Mouse (Mus musculus) T-cell, adult 2 months (primary cell): ENCODE data around the gene Tbc1d1.

Source experiments
- DNase-seq: peaks from one replicate; pipeline ENCODE4 v3.0.0; 2022; ENCODE audit warnings: low spot score

The Tbc1d1 gene

GRCm38 (mm10) chr5:64160705-64161391, 4.7 kb downstream of the Tbc1d1 start:
- DNase-seq: peak; percentile 85

- no peak for DNase-seq
These were observed 5.8 kb downstream of the Tbc1d1 start for GRCm38 (mm10) chr5:64161917-64162316.

GRCm38 (mm10) chr5:64162582-64162981, 6.5 kb downstream of the Tbc1d1 start:
- DNase-seq: no peak

- no peak for DNase-seq
These were observed 8.3 kb downstream of the Tbc1d1 start for GRCm38 (mm10) chr5:64164414-64164813.

GRCm38 (mm10) chr5:64165826-64166225, 9.7 kb downstream of the Tbc1d1 start:
- DNase-seq: no peak

- DNase-seq: no peak
These were observed 13.0 kb downstream of the Tbc1d1 start for GRCm38 (mm10) chr5:64168990-64169540.

- DNase-seq: no peak
These were observed 16.8 kb downstream of the Tbc1d1 start for GRCm38 (mm10) chr5:64172884-64173283.

- no peak for DNase-seq
These were observed 17.2 kb downstream of the Tbc1d1 start for GRCm38 (mm10) chr5:64173302-64173701.

- DNase-seq: no peak
These were observed 18.4 kb downstream of the Tbc1d1 start for GRCm38 (mm10) chr5:64174429-64174935.

- DNase-seq: no peak
These were observed 24.4 kb downstream of the Tbc1d1 start for GRCm38 (mm10) chr5:64180548-64180947.

- no peak for DNase-seq
These were observed 27.6 kb downstream of the Tbc1d1 start for GRCm38 (mm10) chr5:64183712-64184111.

GRCm38 (mm10) chr5:64185257-64185656, 29.2 kb downstream of the Tbc1d1 start:
- no peak for DNase-seq

GRCm38 (mm10) chr5:64186566-64186965, 30.5 kb downstream of the Tbc1d1 start:
- no peak for DNase-seq

GRCm38 (mm10) chr5:64188083-64188648, 32.1 kb downstream of the Tbc1d1 start:
- no peak for DNase-seq

GRCm38 (mm10) chr5:64190892-64191291, 34.8 kb downstream of the Tbc1d1 start:
- DNase-seq: no peak

- DNase-seq: no peak
These were observed 37.2 kb downstream of the Tbc1d1 start for GRCm38 (mm10) chr5:64193353-64193752.

GRCm38 (mm10) chr5:64196250-64196865, 40.3 kb downstream of the Tbc1d1 start:
- no peak for DNase-seq

GRCm38 (mm10) chr5:64196866-64197321, 40.8 kb downstream of the Tbc1d1 start:
- DNase-seq: no peak

- no peak for DNase-seq
These were observed 42.5 kb downstream of the Tbc1d1 start for GRCm38 (mm10) chr5:64198624-64199023.

- DNase-seq: no peak
These were observed 45.0 kb downstream of the Tbc1d1 start for GRCm38 (mm10) chr5:64201071-64201470.

- peak; percentile 53 for DNase-seq
These were observed 46.2 kb downstream of the Tbc1d1 start for GRCm38 (mm10) chr5:64202306-64202705.

- DNase-seq: no peak
These were observed 49.5 kb downstream of the Tbc1d1 start for GRCm38 (mm10) chr5:64205610-64206009.

- DNase-seq: no peak
These were observed 50.3 kb downstream of the Tbc1d1 start for GRCm38 (mm10) chr5:64206431-64206830.
